In genomic region chr7:139285295-139285943, GRCm38 (mm10) we compare ENCODE assay signal across 31 mouse cellular contexts. TPM values are rescaled to one million over a fixed set of nuclear protein-coding genes. Genes with fewer than 3 reads are reported as not detected.
DNase-seq lines count a peak whose midpoint lies in the region; ATAC-seq and TF ChIP-seq lines count a peak whose summit lies in the region.
"Had no signal": no experiment of that assay in that cellular context is flagged by ENCODE, and none has a peak within 500 bp of the region (broad histone marks: within the 10 kb centered on the region; RNA-seq: fewer than 3 reads in every experiment).

No protein-coding gene starts in this region.

- no peaks in the 10 kb centered on the region for H3K36me3 ChIP-seq in lung, postnatal 0 days (ENCODE audit: insufficient read depth, low read length)
- no peaks in the 10 kb centered on the region for H3K36me3 ChIP-seq in C2C12 (ENCODE audit: control insufficient read depth, insufficient read depth)
- no peaks in the 10 kb centered on the region for H3K36me3 ChIP-seq in liver, embryonic 11.5 days (ENCODE audit: control insufficient read depth, insufficient read depth, low read length)
- H3K36me3 ChIP-seq: embryonic facial prominence, embryonic 13.5 days; forebrain, embryonic 10.5 days; heart, embryonic 10.5 days; heart, embryonic 15.5 days; hindbrain, embryonic 12.5 days; intestine, embryonic 15.5 days; limb, embryonic 10.5 days; limb, embryonic 15.5 days; midbrain, embryonic 10.5 days; midbrain, embryonic 15.5 days; neural tube, embryonic 15.5 days had no signal

- H3K4me3 ChIP-seq in lung, postnatal 0 days (ENCODE audit: low read depth, low read length), result no peak overlapping the region
- H3K4me3 ChIP-seq in C2C12 (ENCODE audit: insufficient read depth, poor library complexity, severe bottlenecking), result no peak overlapping the region
- no peak overlapping the region for H3K4me3 ChIP-seq in liver, embryonic 11.5 days (ENCODE audit: low read depth, low read length)
- H3K4me3 ChIP-seq: embryonic facial prominence, embryonic 13.5 days; forebrain, embryonic 10.5 days; heart, embryonic 10.5 days; heart, embryonic 15.5 days; hindbrain, embryonic 12.5 days; intestine, embryonic 15.5 days; limb, embryonic 10.5 days; limb, embryonic 15.5 days; midbrain, embryonic 10.5 days; midbrain, embryonic 15.5 days; neural tube, embryonic 15.5 days had no signal

- H3K4me2 ChIP-seq in lung, postnatal 0 days (replicated peaks; ENCODE audit: low read depth, low read length), result no peak overlapping the region
- H3K4me2 ChIP-seq in liver, embryonic 11.5 days, result no peak overlapping the region
- H3K4me2 ChIP-seq: embryonic facial prominence, embryonic 13.5 days; heart, embryonic 15.5 days; hindbrain, embryonic 12.5 days; intestine, embryonic 15.5 days; limb, embryonic 15.5 days; midbrain, embryonic 15.5 days; neural tube, embryonic 15.5 days had no signal

- H3ac ChIP-seq in C2C12 (ENCODE audit: control insufficient read depth, insufficient read length, low read depth), result no peak overlapping the region

- no peaks in the 10 kb centered on the region for H3K79me3 ChIP-seq in C2C12 (ENCODE audit: low read depth)

- no peak overlapping the region for H3K9ac ChIP-seq in lung, postnatal 0 days (replicated peaks; ENCODE audit: low read depth)
- no peak overlapping the region for H3K9ac ChIP-seq in liver, embryonic 11.5 days (ENCODE audit: low read depth, low read length)
- H3K9ac ChIP-seq: embryonic facial prominence, embryonic 13.5 days; forebrain, postnatal 0 days; heart, embryonic 15.5 days; hindbrain, embryonic 12.5 days; intestine, embryonic 15.5 days; limb, embryonic 15.5 days; liver, embryonic 14.5 days; midbrain, embryonic 15.5 days; neural tube, embryonic 15.5 days had no signal

- peak; percentile 69 for ATAC-seq in lung, postnatal 0 days
- no peak for ATAC-seq in liver, embryonic 11.5 days (replicated peaks; ENCODE audit: low FRiP score)
- ATAC-seq: activated CD4-positive, CD25-positive, alpha-beta regulatory T cell, adult 4 months; forebrain, postnatal 0 days; hindbrain, postnatal 0 days; intestine, embryonic 15.5 days; midbrain, embryonic 15.5 days had no signal

- H3K79me2 ChIP-seq in C2C12 (ENCODE audit: control insufficient read depth, insufficient read depth), result no peaks in the 10 kb centered on the region

- WGBS in lung, postnatal 0 days, result 47% methylated on average over 16 of the region's 16 CpGs
- 73% methylated on average over 16 of the region's 16 CpGs for WGBS in liver, embryonic 11.5 days

- no peaks in the 10 kb centered on the region for H3K27me3 ChIP-seq in lung, postnatal 0 days (replicated peaks; ENCODE audit: insufficient read depth, low read length)
- H3K27me3 ChIP-seq in C2C12 (ENCODE audit: control insufficient read depth, insufficient read depth, insufficient read length), result no peaks in the 10 kb centered on the region
- H3K27me3 ChIP-seq in liver, embryonic 11.5 days (replicated peaks; ENCODE audit: control insufficient read depth, insufficient read depth, low read length), result no peaks in the 10 kb centered on the region
- H3K27me3 ChIP-seq: embryonic facial prominence, embryonic 13.5 days; heart, embryonic 15.5 days; hindbrain, embryonic 12.5 days; intestine, embryonic 15.5 days; limb, embryonic 15.5 days; midbrain, embryonic 15.5 days; neural tube, embryonic 15.5 days had no signal

- no peak overlapping the region for H3K27ac ChIP-seq in lung, postnatal 0 days (ENCODE audit: low read length)
- no peak overlapping the region for H3K27ac ChIP-seq in liver, embryonic 11.5 days (ENCODE audit: low read depth, low read length)
- H3K27ac ChIP-seq: embryonic facial prominence, embryonic 13.5 days; forebrain, embryonic 10.5 days; heart, embryonic 10.5 days; heart, embryonic 15.5 days; hindbrain, embryonic 12.5 days; hindbrain, postnatal 0 days; intestine, embryonic 15.5 days; limb, embryonic 10.5 days; limb, embryonic 15.5 days; liver, embryonic 14.5 days; midbrain, embryonic 10.5 days; midbrain, embryonic 15.5 days; neural tube, embryonic 15.5 days had no signal

- H3K9me3 ChIP-seq in lung, postnatal 0 days (ENCODE audit: low read length), result no peaks in the 10 kb centered on the region
- H3K9me3 ChIP-seq in liver, embryonic 11.5 days (ENCODE audit: control insufficient read depth, low read length), result no peaks in the 10 kb centered on the region
- H3K9me3 ChIP-seq: embryonic facial prominence, embryonic 13.5 days; forebrain, embryonic 10.5 days; heart, embryonic 10.5 days; heart, embryonic 15.5 days; hindbrain, embryonic 12.5 days; intestine, embryonic 15.5 days; limb, embryonic 10.5 days; limb, embryonic 15.5 days; midbrain, embryonic 10.5 days; midbrain, embryonic 15.5 days; neural tube, embryonic 15.5 days had no signal

- peak; percentile 52 for DNase-seq in lung, postnatal 0 days (ENCODE audit: low spot score)
- no peak for DNase-seq in lung, postnatal 10 days
- DNase-seq in ZHBTc4 (ENCODE audit: low read depth, low spot score), result peak; percentile 22
- no peak for DNase-seq in liver, embryonic 11.5 days (ENCODE audit: low spot score)
- no peak for DNase-seq in kidney, postnatal 10 days
- DNase-seq: adrenal gland, postnatal 10 days; cerebellum, adult 18-20 months; cerebellum, postnatal 10 days; forebrain, postnatal 0 days; gastrocnemius, postnatal 14 days; heart, adult 11 months; heart, postnatal 36 days; kidney, adult 2 months; lung, adult 2 months; retina, postnatal 1 day; spleen, adult 18-20 months had no signal

- TF ChIP-seq EP300 in lung, postnatal 0 days (IDR thresholded peaks at IDR 0.05), result peak; percentile 89

- peaks cover 15% of the 10 kb centered on the region; the same call in 1 of the 2 replicates for H3K4me1 ChIP-seq in lung, postnatal 0 days (ENCODE audit: insufficient read depth, low read depth, low read length)
- peaks cover 12% of the 10 kb centered on the region for H3K4me1 ChIP-seq in liver, embryonic 11.5 days (replicated peaks; ENCODE audit: control insufficient read depth, insufficient read depth, low read length)
- H3K4me1 ChIP-seq: neural tube, embryonic 15.5 days had no signal

- TF ChIP-seq CTCF in lung, postnatal 0 days (IDR thresholded peaks at IDR 0.05), result no peak
- no peak for TF ChIP-seq CTCF in C2C12 (IDR thresholded peaks at IDR 0.05; ENCODE audit: control insufficient read depth, insufficient read depth, insufficient read length)

TF ChIP-seq in C2C12, 6 proteins besides CTCF, POLR2A, EP300 and RAD21:
- TF ChIP-seq MYOD1 (IDR thresholded peaks at IDR 0.05; ENCODE audit: control insufficient read depth, insufficient read length, low read depth), result peak; percentile 59
- peak; percentile 30 for TF ChIP-seq FOSL1 (IDR thresholded peaks at IDR 0.05; ENCODE audit: insufficient read depth, low read length, poor library complexity, severe bottlenecking)
- TF ChIP-seq MYOG (IDR thresholded peaks at IDR 0.05; ENCODE audit: control insufficient read depth, extremely low read depth, insufficient read length), result no peak

RNA-seq across cellular contexts. Expression of gene Pwwp2b, which starts 37.1 kb away (rescaled TPM):
- 23.6 and 27.5 TPM in 2 replicates for polyA plus RNA-seq in lung, postnatal 0 days (2015; fragmentation: Nextera tagmentation; extraction: Ambion mirVana)
- polyA plus RNA-seq in C2C12 (2012; fragmentation: generic; extraction: Trizol), result 15.8 TPM
- 3.3 and 3.5 TPM in 2 replicates for polyA plus RNA-seq in liver, embryonic 11.5 days (2014; fragmentation: Nextera tagmentation; extraction: Ambion mirVana)

Comparison
In these comparisons a context has a peak if more than half of its experiments do, and no peak if none do; other contexts are left out.
1. DNase-seq: peak in lung, postnatal 0 days (single experiment) and ZHBTc4 (single experiment); none in lung, postnatal 10 days (single experiment), liver, embryonic 11.5 days (single experiment) and kidney, postnatal 10 days (single experiment).